Mouse (Mus musculus): ENCODE data around the gene Adamts8.

The Adamts8 gene

GRCm38 (mm10) chr9:30942512-30943313, at the start of gene Adamts8:
TSS of gene Adamts8 (plus strand) at chr9:30942562.
- DNase-seq (ENCODE audit: low read depth, low spot score): peak; percentile 73

GRCm38 (mm10) chr9:30895618-30896017, 46.7 kb upstream of the Adamts8 start:
- DNase-seq (ENCODE audit: low read depth, low spot score): no peak

- no peak for DNase-seq (ENCODE audit: low read depth, low spot score)
These were observed 45.6 kb upstream of the Adamts8 start for GRCm38 (mm10) chr9:30896752-30897151.

- DNase-seq (ENCODE audit: low read depth, low spot score): no peak
These were observed 45.2 kb upstream of the Adamts8 start for GRCm38 (mm10) chr9:30897169-30897568.

GRCm38 (mm10) chr9:30902152-30902551, 40.2 kb upstream of the Adamts8 start:
- DNase-seq (ENCODE audit: low read depth, low spot score): no peak

- no peak for DNase-seq (ENCODE audit: low read depth, low spot score)
These were observed 39.7 kb upstream of the Adamts8 start for GRCm38 (mm10) chr9:30902641-30903040.

GRCm38 (mm10) chr9:30903266-30903665, 39.1 kb upstream of the Adamts8 start:
- no peak for DNase-seq (ENCODE audit: low read depth, low spot score)

GRCm38 (mm10) chr9:30905861-30906260, 36.5 kb upstream of the Adamts8 start:
- DNase-seq (ENCODE audit: low read depth, low spot score): no peak

GRCm38 (mm10) chr9:30906426-30906825, 35.9 kb upstream of the Adamts8 start:
- no peak for DNase-seq (ENCODE audit: low read depth, low spot score)

GRCm38 (mm10) chr9:30907677-30908295, 34.6 kb upstream of the Adamts8 start:
- no peak for DNase-seq (ENCODE audit: low read depth, low spot score)

- no peak for DNase-seq (ENCODE audit: low read depth, low spot score)
These were observed 34.1 kb upstream of the Adamts8 start for GRCm38 (mm10) chr9:30908296-30908690.

- DNase-seq (ENCODE audit: low read depth, low spot score): no peak
These were observed 33.4 kb upstream of the Adamts8 start for GRCm38 (mm10) chr9:30908973-30909372.

GRCm38 (mm10) chr9:30910491-30910890, 31.9 kb upstream of the Adamts8 start:
- DNase-seq (ENCODE audit: low read depth, low spot score): no peak

GRCm38 (mm10) chr9:30912161-30912560, 30.2 kb upstream of the Adamts8 start:
- no peak for DNase-seq (ENCODE audit: low read depth, low spot score)

- no peak for DNase-seq (ENCODE audit: low read depth, low spot score)
These were observed 28.9 kb upstream of the Adamts8 start for GRCm38 (mm10) chr9:30913429-30913828.

- no peak for DNase-seq (ENCODE audit: low read depth, low spot score)
These were observed 28.1 kb upstream of the Adamts8 start for GRCm38 (mm10) chr9:30914241-30914640.

GRCm38 (mm10) chr9:30916266-30916968, 25.9 kb upstream of the Adamts8 start:
- DNase-seq (ENCODE audit: low read depth, low spot score): no peak

- no peak for DNase-seq (ENCODE audit: low read depth, low spot score)
These were observed 23.7 kb upstream of the Adamts8 start for GRCm38 (mm10) chr9:30918466-30919356.

- no peak for DNase-seq (ENCODE audit: low read depth, low spot score)
These were observed 22.7 kb upstream of the Adamts8 start for GRCm38 (mm10) chr9:30919686-30920085.

GRCm38 (mm10) chr9:30920736-30921135, 21.6 kb upstream of the Adamts8 start:
- no peak for DNase-seq (ENCODE audit: low read depth, low spot score)
